Mouse (Mus musculus): ENCODE data around the gene Syt1.

DNA sequence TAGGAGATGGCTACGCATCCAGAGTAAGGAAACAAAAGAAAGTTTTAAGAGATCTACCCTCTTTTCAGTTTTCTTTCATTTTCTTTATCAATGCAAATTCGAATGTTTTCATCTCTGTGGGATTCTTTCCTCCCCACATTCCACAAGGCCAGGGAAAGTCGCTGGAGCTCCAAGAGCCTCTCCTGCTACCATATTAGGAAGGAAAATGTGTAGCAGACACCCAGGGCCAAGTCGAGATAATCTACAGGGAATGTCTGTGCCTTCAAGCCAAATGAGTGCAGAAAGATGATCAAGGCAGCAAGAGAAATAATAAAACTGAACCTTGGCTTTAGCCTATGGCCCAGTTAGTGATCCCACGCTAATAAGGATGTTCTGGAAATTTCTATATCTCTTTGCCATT lies 474.9 kb downstream of the Syt1 start:
- TF ChIP-seq EP300 (IDR thresholded peaks at IDR 0.05; ENCODE audit: insufficient read depth, low read depth, low read length) (no peak), CTCF (IDR thresholded peaks at IDR 0.05) (no peak)
